Mouse (Mus musculus) MEL (cell line): ENCODE measurements around the gene Lcor.

ENCODE experiments used
- CTCF ChIP-seq, 3 experiments: IDR thresholded peaks in 2 of 3; conservative IDR thresholded peaks in 1 of 3; 2 replicates each; pipeline ENCODE4 v1.5.1; 2011 to 2012; ENCODE audit warnings: low read length in 3 of 3, low read depth in 2 of 3, mild to moderate bottlenecking in 2 of 3, improper control_type of control experiment in 1 of 3, inconsistent platforms in 1 of 3, mixed read lengths in 1 of 3, moderate library complexity in 1 of 3; ENCODE audit not compliant: control insufficient read depth in 1 of 3, insufficient read depth in 1 of 3, poor library complexity in 1 of 3, severe bottlenecking in 1 of 3
- E2F4 ChIP-seq: IDR thresholded peaks from 2 replicates; pipeline ENCODE4 v1.6.1; 2011; ENCODE audit warnings: low read depth, low read length, improper control_type of control experiment, borderline replicate concordance
- ELF1 ChIP-seq: IDR thresholded peaks from 2 replicates; pipeline ENCODE4 v1.6.1; 2014; ENCODE audit warnings: low read depth, mild to moderate bottlenecking, inconsistent platforms, low read length, improper control_type of control experiment, moderate library complexity
- HCFC1 ChIP-seq: IDR thresholded peaks from 2 replicates; pipeline ENCODE4 v1.6.1; 2012; ENCODE audit warnings: low read depth, mild to moderate bottlenecking, inconsistent platforms, low read length, improper control_type of control experiment, moderate library complexity
- MAFK ChIP-seq: IDR thresholded peaks from 2 replicates; pipeline ENCODE4 v1.6.1; 2011; ENCODE audit warnings: low read depth, mild to moderate bottlenecking, low read length, improper control_type of control experiment, borderline replicate concordance
- MAX ChIP-seq: IDR thresholded peaks from 2 replicates; pipeline ENCODE4 v1.6.1; 2011; ENCODE audit warnings: low read length, improper control_type of control experiment
- MXI1 ChIP-seq: IDR thresholded peaks from 2 replicates; pipeline ENCODE4 v1.6.1; 2011; ENCODE audit warnings: mild to moderate bottlenecking, low read depth, low read length, improper control_type of control experiment
- NELFE ChIP-seq: IDR thresholded peaks from 2 replicates; pipeline ENCODE4 v1.6.1; 2011; ENCODE audit warnings: low read depth, low read length, improper control_type of control experiment
- NRF1 ChIP-seq: IDR thresholded peaks from 2 replicates; pipeline ENCODE4 v1.6.1; 2014; ENCODE audit warnings: low read depth, mild to moderate bottlenecking, inconsistent platforms, low read length, improper control_type of control experiment, moderate library complexity; ENCODE audit not compliant: poor library complexity, insufficient read depth, severe bottlenecking
- POLR2A ChIP-seq, 2 experiments: IDR thresholded peaks; 2 replicates each; pipeline ENCODE4 v1.6.1; 2011 to 2012; ENCODE audit warnings: low read length in 2 of 2, mild to moderate bottlenecking in 2 of 2, control low read depth in 1 of 2, improper control_type of control experiment in 1 of 2, low read depth in 1 of 2, moderate library complexity in 1 of 2; ENCODE audit not compliant: control insufficient read depth in 1 of 2, insufficient read depth in 1 of 2, poor library complexity in 1 of 2
- RAD21 ChIP-seq: IDR thresholded peaks from 2 replicates; pipeline ENCODE4 v1.6.1; 2011; ENCODE audit warnings: mild to moderate bottlenecking, low read depth, low read length, improper control_type of control experiment
- TAL1 ChIP-seq: IDR thresholded peaks from 2 replicates; pipeline ENCODE4 v1.6.1; 2012; ENCODE audit warnings: mild to moderate bottlenecking, inconsistent platforms, low read length, moderate library complexity, mixed read lengths

- TF ChIP-seq POLR2A (IDR thresholded peaks at IDR 0.05; ENCODE audit: control insufficient read depth in 1 of 2, insufficient read depth in 1 of 2, low read depth in 1 of 2, low read length in 2 of 2, poor library complexity in 1 of 2) (no peak), HCFC1 (no peak), CTCF (IDR thresholded peaks at IDR 0.05 in 2 of 3, conservative IDR thresholded peaks at IDR 0.05 in 1 of 3; ENCODE audit: control insufficient read depth in 1 of 3, insufficient read depth in 1 of 3, low read depth in 2 of 3, low read length in 3 of 3, poor library complexity in 1 of 3, severe bottlenecking in 1 of 3) (no peak), MAX (no peak), MAFK (no peak), ELF1 (no peak), TAL1 (no peak), MXI1 (no peak), NELFE (no peak), RAD21 (no peak), NRF1 (no peak), E2F4 (no peak)
Observed at GRCm38 (mm10) chr19:41476530-41477249, 5.7 kb upstream of the Lcor start.
